Mouse (Mus musculus) heart, postnatal 25 days (tissue): Measurements from ENCODE around the gene Cacng6. TPM values are rescaled to one million over a fixed set of nuclear protein-coding genes. Genes with fewer than 3 reads are reported as not detected.
"Not testable (repeated sequence)": the region's sequence is repeated elsewhere in the genome, so short reads cannot be mapped to it uniquely, and the experiment has no call there.

ENCODE experiments used
- DNase-seq: peaks from one replicate; pipeline ENCODE4 v3.0.0; 2022; ENCODE audit warnings: low spot score
- intact Hi-C: fragments of 180-260 bp; cut with DNase I; formaldehyde crosslinking; loops from one replicate; pipeline ENCODE4 v1.15.1; 2025
- total RNA-seq, 2 experiments: library from RNA; stranded (reverse); gene quantifications; 2 replicates each; pipeline ENCODE4 v1.2.3; 2021

The Cacng6 gene
- under 1 TPM; 0.45 to 0.70 TPM for total RNA-seq

- intact Hi-C loops: no loop called here
- no peak for DNase-seq
Observed at GRCm38 (mm10) chr7:3423895-3424294, at the start of gene Cacng6. Gene Cacng6, plus strand, starts transcription at chr7:3424195.

DNA sequence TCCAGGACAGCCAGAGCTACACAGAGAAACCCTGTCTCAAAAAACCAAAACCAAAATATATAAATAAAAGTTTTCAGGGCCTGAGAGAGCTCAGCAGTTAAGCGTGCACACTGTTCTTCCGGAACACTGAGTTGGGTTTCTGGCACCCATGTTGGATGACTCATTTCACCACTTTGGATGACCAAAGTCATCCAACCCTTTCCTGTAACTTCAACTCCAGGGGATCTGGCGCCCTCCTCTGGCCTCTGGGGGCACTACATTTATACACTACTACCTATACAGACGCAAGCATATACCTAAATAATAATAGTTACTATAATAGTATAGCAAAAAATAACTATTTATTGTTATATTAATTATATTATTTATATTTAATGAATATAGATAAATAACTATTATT is 47.2 kb upstream of the Cacng6 start:
- intact Hi-C loops: loop anchor here (2.0 kb wide), 1 partner anchor 154 kb away; no protein-coding TSS in a partner anchor
- DNase-seq: peak; percentile 9

DNA sequence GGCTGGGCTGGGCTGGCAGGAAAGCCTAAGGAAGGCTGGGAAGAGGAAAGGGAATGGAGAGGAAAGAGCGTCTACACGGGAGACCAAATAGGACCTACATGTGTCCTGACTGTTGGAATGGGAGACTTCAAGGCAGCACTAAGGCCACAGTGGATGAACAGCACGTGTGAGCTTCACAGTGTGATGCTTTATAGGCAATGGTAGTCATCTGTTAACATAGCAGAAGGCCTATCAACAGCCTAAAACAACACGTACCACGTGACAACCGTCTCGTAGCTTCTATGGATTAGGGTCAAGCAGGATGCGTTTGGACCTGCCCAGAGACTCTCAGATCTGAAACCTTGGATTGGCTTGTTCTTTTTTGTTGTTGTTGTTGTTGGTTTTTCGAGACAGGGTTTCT is 41.9 kb upstream of the Cacng6 start:
- DNase-seq: no peak

DNA sequence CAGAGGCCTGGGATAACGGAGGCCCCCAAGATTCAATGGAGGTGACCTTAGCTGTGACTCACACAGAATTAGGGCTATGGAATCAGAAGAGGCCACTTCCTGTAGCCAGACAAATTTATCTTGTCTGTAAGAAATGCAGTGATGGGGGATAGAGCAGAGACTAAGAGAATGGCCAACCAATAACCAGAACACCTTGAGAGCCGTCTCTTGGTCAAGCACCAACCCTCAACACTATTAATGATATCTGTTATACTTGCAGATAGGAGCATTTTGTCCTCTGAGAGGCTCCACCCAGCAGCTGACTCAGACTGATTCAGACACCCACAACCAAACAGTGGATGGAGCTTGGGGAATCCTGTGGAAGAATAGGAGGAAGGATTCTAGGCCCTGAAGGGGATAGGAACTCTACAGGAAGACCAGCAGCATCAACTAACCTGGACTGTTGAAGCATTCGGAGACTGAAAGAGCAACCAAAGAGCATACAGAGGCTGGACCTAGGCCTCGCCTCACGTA is 39.1 kb upstream of the Cacng6 start:
- intact Hi-C loops: loop anchor here (5.0 kb wide), 1 partner anchor 62 kb away; no protein-coding TSS in a partner anchor
- no peak for DNase-seq

More for the DNA sequence above, 41.9 kb upstream of the Cacng6 start:
- intact Hi-C loops: loop anchor here (5.0 kb wide), 1 partner anchor 65 kb away; no protein-coding TSS in a partner anchor

DNA sequence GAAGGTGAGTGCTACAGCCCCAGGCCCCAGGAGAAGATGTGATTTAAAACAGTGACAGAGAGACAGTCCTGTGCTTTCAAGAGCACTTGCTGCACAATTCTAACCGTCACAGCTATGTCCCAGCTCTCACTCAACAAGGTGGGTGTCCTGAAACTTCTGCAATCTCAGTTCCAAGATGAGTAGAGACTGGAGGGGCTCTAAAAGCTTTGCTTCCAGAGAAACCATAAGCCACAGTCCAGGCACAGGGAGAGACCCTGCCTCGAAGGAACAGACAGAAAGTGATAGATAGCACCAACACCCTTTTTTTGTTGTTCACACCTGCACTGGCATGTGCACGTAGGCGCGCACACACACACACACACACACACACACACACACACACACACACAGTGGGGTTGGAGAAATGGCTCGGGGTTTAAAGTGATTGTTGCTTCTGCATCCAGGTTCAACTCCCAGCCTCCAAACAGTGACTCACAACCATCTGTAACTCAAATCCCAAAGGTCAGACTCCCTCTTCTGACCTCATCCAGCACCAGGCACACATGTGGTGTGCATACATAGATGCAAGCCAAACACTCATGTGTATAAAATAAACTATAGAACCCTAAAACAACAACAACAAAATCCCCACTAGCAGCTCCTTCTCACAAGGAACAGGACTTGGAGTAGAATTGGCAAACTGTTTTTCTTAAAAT is 37.8 kb upstream of the Cacng6 start:
- intact Hi-C loops: no loop called here
- no peak for DNase-seq

- intact Hi-C loops: no loop called here
- DNase-seq: no peak
Observed at GRCm38 (mm10) chr7:3387761-3388160, 36.2 kb upstream of the Cacng6 start.

DNA sequence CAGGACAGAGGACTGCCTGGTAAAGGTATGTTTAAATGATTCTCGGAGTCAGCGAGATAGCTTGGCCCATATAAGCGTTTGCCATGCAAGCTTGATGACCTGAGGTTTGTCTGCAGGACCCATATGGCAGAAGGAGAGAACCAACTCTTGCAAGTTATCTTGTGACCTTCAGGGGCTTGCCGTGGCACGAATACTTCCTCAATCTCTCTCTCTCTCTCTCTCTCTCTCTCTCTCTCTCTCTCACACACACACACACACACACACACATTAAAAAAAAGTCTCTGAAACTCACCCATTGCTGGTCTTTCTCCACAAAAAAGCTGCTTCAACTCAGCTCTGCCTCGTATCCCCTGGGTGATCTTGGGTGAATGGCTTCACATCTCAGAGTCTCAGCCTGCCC is 35.1 kb upstream of the Cacng6 start:
- intact Hi-C loops: no loop called here
- no peak for DNase-seq

DNA sequence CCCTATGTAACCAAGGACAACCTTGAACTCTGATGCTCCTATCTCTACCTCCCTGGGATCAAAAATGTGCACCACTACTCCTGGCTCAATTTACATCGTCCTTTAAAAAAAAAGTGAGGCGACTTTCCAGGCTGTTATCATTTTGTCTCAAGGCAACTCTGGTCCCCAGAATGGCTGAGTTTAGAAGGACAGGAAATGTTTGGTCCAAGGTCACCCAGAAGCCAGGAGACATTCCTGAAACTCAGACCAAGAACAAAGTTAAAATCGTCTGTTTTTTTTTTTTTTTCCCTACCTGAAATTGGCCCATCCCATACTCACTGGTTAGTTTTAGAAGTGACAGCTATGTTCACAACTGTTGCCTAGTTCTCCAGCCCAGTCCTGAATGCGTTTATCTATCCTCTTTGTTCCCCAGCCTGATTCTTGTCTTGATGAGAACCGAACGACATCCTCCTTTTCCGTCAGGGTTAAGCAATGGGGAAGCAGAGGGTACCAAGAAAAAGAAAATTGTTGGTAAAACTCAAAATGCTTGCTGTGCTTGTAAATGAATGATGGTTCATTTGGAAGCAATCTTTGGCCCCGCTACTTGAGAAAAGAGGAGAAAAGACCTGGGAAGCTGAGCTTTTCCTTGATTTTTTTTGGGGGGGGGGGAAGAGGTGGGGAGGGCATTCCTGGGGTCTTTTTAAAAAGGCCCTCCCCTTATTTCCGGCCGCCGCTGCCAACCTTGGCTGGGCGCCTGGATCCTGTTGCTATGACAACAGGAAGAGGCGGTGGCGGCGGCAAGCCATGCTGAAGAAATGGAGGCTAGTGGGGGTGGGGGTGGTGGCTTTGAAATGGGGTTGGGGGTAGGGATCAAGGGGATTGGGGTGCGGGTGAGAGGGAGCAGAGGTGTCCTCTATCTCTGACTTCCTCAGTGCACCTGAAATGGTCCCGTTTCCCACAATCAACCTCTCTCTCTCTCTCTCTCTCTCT is 34.3 kb upstream of the Cacng6 start:
- no peak for DNase-seq
- intact Hi-C loops: no loop called here

- intact Hi-C loops: no loop called here
- no peak for DNase-seq
Observed at GRCm38 (mm10) chr7:3390413-3391080, 33.4 kb upstream of the Cacng6 start, which contains the start of gene Cacng8. Gene Cacng8, plus strand, starts transcription at chr7:3390683.

DNA sequence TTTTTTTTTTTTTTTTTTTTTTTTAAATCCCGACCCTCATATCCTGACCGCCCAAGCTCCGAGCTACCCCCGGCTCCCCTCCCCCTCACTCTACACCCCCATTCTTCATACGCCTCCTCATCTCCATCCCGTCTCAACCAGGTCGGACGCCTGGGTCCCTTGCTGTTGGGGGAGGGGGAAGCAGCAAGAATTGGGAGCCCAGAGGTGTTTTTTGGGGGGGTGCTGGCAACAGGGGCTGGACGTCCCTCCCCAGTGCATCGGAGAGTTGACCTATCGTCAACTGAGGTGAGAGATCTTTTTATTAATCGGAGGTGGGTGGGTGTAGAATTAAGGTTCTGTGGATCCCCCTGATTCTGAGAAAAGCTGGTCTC is 32.9 kb upstream of the Cacng6 start:
- intact Hi-C loops: no loop called here
- no peak for DNase-seq

DNA sequence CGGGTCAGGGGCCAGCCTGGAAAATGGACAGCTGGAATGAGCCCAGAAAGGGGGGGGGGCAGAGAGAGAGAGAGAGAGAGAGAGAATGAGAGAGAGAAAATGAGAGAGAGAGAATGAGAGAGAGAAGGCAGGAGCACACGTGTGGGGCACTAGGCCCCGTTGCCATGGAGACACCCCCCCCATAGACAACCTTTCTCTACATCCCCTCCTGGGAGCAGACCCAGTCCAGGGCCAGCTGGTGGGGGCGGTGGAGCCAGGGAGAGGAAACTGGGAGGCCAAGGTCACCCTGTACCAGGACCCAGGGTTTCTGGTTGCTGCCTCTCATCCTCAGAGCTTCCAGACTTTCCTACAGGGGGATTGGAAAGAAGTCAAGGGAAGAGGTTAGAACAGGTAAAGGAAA is 32.2 kb upstream of the Cacng6 start:
- no peak for DNase-seq
- intact Hi-C loops: no loop called here

DNA sequence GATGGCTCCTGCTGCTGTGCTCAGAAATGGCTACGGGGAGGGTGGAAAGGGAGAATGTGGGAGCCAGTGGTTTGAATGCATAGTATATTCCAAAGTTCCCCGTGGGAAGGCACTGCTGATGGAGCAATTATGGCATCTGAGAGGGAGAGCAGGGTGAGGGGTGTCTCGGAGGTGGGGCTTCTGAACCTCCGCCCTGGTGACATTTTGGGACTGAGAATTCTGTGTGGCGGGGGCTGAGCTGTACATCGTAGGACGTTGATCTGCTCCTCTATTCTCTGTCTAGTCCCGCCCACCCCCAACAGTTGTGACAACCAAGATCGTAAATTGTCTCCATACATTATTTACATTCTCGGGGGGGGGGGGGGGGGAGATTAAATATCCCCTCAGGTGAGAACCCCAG is 26.6 kb upstream of the Cacng6 start:
- intact Hi-C loops: no loop called here
- DNase-seq: no peak

DNA sequence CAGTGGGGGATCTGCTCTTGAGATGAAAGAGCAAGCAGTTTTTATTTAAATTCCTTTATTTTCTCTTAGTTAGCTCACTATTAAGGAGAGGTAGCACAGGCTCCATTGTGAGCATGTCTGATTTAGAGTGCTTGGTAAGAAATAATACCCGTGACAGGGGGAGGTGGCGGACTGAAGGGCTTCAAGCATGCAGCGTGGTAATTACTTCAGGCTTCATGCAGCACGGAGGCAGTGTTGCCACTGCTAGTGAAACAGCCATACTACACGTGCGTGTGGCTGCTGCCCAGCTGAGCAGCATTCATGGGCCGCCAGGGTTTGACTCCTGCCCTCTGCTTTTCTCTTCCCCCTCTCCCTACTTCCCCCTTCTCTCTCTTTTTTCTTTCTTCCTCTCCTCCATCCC is 26.2 kb upstream of the Cacng6 start:
- intact Hi-C loops: no loop called here
- DNase-seq: no peak

- intact Hi-C loops, DNase-seq: not testable (repeated sequence)
Observed at GRCm38 (mm10) chr7:3398363-3398762, 25.6 kb upstream of the Cacng6 start.

GRCm38 (mm10) chr7:3399937-3400336 is 24.1 kb upstream of the Cacng6 start:
- DNase-seq: no peak
- intact Hi-C loops: no loop called here

DNA sequence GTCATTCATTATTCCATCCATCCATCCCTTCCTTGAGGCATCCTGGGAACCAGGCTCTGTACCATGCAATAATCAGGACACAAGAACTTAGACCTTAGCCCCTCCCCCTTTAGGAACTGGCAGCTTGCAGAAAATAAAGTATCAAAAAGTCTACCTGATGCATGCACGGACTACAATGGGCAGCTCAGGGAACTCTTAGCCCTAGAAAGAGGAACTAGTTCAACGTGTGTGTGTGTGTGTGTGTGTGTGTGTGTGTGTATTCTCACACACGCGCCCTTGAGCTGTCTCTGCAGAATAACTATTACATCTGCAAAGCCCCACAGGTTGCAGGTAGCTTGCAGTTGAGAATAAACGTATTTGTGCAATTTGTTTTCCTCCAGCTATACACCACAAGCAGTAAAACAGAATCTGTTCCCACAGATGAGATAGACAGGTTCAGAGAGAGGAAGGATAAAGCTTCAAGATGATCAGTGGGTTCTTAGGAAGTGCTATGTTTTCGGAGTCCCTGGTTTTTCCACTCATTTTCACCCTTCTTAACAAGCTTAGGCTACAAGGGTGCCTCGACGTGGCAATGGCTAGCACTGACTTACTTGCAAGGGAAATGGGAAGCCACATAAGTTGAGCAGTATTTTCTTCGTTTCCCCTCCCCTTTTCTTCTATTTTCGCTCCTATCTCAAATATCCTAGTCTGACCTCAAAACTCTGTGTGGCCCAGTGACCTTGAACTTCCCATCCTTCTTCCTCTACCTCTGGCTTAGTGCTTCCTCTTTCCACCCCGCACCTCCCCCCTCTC is 14.1 kb upstream of the Cacng6 start:
- no peak for DNase-seq
- intact Hi-C loops: no loop called here

GRCm38 (mm10) chr7:3411160-3411941 is 12.6 kb upstream of the Cacng6 start:
- no peak for DNase-seq
- intact Hi-C loops: no loop called here

DNA sequence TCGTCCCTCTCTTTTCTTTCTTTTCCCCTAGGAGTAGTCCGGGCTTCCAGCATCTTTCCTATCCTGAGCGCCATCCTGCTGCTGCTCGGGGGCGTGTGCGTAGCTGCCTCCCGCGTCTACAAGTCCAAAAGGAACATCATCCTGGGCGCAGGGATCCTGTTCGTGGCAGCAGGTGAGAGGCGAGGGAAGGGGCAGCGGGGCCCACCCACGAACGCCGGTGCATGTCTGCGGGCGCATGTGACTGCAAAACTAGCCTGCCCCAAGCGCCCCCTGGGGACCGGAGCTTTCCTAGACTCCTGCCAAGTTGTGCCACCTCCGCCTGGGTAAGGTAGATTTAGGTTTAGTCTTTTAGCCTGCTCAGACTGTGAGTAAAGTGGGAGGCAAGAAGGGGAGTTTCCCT is 12.0 kb upstream of the Cacng6 start:
- intact Hi-C loops: no loop called here
- DNase-seq: no peak

DNA sequence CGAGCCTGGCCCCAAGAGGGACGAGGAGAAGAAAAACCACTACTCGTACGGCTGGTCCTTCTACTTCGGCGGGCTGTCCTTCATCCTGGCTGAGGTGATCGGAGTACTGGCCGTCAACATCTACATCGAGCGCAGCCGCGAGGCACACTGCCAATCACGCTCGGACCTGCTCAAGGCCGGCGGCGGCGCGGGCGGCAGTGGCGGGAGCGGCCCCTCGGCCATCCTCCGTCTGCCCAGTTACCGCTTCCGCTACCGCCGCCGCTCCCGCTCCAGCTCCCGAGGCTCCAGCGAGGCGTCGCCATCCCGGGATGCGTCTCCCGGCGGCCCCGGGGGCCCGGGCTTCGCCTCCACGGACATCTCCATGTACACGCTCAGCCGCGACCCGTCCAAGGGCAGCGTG is 9.1 kb upstream of the Cacng6 start:
- no peak for DNase-seq
- intact Hi-C loops: no loop called here
